Mouse (Mus musculus): ENCODE results near the gene Pou3f3. TPM values are rescaled to one million over a fixed set of nuclear protein-coding genes. Genes with fewer than 3 reads are reported as not detected.

The Pou3f3 gene
- polyA plus RNA-seq (2015; fragmentation: Illumina TruSeq; extraction: RNeasy Lipid Tissue Mini Kit (QIAGEN cat#74804); ENCODE audit: insufficient read depth, low replicate concordance), result not detected

DNA sequence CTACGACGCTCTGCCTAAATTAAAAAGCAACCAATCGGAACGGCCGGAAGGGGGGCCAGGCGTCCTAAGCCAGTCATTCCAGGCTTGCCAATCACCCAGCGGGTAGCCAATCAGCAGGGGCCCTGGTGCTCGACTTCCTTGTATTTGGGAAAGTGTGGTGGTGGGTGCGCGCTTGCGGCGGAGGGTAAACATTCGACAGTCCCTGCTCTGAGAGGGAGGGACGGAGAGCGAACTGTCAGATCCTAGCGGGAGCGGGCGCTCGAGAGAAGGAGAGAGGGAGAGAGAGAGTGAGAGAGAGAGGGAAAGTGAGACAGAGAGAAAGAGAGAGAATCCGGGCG lies at the start of gene Pou3f3:
Pou3f3 (plus strand) TSS at position 191 of the 338 bp plus-strand sequence.

Other genes with a start within 250 kb of the Pou3f3 start
- 45.2 TPM for gene Mrps9, start 155.5 kb downstream of the Pou3f3 start, polyA plus RNA-seq (2015; fragmentation: Illumina TruSeq; extraction: RNeasy Lipid Tissue Mini Kit (QIAGEN cat#74804); ENCODE audit: insufficient read depth, low replicate concordance)